Mouse (Mus musculus) gastrocnemius, postnatal 36 days (tissue): Measurements from ENCODE around the gene Prps1l3. TPM values are rescaled to one million over a fixed set of nuclear protein-coding genes. Genes with fewer than 3 reads are reported as not detected.
"Not testable (repeated sequence)": the region's sequence is repeated elsewhere in the genome, so short reads cannot be mapped to it uniquely, and the experiment has no call there.

ENCODE experiments used
- DNase-seq, 2 experiments: peaks; one replicate each; pipeline ENCODE4 v3.0.0; 2022
- intact Hi-C: fragments of 180-260 bp; cut with DNase I; formaldehyde crosslinking; loops from one replicate; pipeline ENCODE4 v1.15.1; 2025
- long read RNA-seq, 2 experiments: library from polyadenylated mRNA; stranded (forward); transcript quantifications; one replicate each; pipeline ENCODE4 v2.0.0; 2021
- total RNA-seq, 2 experiments: library from RNA; stranded (reverse); gene quantifications; 2 replicates each; pipeline ENCODE4 v1.2.3; 2021

Prps1l3 gene
- 10 to 100 TPM; 18.6 to 22.6 TPM for total RNA-seq
- long read RNA-seq, experiment 1, transcript Prps1l3-201 (2 exons, 1,720 nt): major isoform, 9 of 10 reads
- long read RNA-seq, experiment 1, partial matches to known transcripts: 0 of 10 reads
- long read RNA-seq, experiment 1, other reads (novel, unspliced or antisense): 1 of 10 reads
- long read RNA-seq, experiment 2, transcript Prps1l3-201 (2 exons, 1,720 nt): major isoform, 14 of 17 reads
- long read RNA-seq, experiment 2, partial matches to known transcripts: 0 of 17 reads
- long read RNA-seq, experiment 2, other reads (novel, unspliced or antisense): 3 of 17 reads

DNA sequence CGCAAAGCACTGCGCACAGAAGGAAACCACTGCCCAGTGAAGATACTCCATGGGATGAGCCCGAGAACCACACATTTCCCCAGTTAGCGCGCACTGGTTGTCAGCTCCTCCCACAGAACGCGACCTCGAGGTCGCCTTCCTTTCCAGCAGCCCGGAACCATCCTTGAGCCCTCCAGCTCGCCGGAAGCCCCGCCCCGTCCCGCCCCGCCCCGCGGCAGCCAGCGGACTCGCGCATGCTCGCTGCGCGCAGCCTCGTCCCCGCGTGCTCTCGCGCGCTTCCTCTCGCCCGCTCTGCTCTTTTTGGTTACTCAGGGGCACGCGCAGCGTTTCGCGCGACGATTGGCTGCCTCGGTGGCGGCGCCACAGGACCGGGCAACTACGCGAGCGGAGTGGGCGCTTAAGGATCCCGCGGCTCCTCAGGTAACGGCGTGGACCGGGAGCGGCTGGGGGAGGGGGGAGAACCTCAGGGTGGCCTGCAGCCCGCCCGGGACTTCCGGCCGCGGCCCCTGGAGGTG is at the start of gene Prps1l3, which contains the start of gene Mipol1:
TSS of gene Prps1l3 (plus strand) at position 221 of the 515 bp plus-strand sequence.
TSS of gene Mipol1 (plus strand) at position 236 of the 515 bp plus-strand sequence.
- DNase-seq: peak; percentile 78 to 81
- intact Hi-C loops: no loop called here

- no peak for DNase-seq
- intact Hi-C loops: no loop called here
Measured at GRCm38 (mm10) chr12:57184401-57185147, 45.6 kb upstream of the Prps1l3 start.

DNA sequence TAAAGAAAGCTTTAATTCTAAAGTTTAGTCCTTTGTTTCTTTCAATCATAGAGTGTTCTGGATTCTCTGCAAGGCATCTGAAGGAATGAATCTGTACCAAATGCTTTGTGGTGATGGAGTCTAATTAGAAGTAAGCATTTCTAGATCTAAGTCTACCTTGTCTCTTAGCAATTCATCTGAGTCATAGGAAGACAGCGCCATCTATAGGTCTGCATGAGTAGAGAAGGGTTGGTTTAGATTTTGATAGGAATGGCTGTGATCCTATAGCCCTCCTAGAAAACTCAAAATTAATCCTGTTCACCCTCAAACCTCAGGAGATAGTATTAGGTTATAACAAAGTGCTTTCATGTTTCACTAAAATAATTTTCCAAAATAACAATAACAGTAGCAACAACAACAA is 44.7 kb upstream of the Prps1l3 start:
- intact Hi-C loops: no loop called here
- DNase-seq: no peak

- intact Hi-C loops: no loop called here
- no peak for DNase-seq
Measured at GRCm38 (mm10) chr12:57186126-57186525, 44.1 kb upstream of the Prps1l3 start.

DNA sequence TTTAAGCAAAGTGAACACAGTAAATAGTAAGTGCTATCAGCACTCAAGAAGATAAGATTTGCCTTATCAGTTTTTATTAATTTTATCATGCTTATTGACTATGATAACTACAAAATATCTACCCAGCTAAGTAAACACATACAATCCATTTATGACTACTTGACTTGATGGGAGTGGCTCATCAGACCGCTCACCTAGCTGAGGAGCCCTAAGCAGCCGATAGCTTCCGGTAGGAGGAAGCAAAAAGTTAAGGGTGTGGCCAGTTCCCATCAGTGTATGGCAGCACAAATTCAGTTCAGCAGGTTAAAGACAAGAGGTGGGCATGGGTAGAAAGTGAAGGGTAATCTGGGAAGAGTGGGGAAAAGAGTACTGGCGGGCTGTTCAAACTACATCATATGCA is 43.2 kb upstream of the Prps1l3 start:
- no peak for DNase-seq
- intact Hi-C loops: no loop called here

DNA sequence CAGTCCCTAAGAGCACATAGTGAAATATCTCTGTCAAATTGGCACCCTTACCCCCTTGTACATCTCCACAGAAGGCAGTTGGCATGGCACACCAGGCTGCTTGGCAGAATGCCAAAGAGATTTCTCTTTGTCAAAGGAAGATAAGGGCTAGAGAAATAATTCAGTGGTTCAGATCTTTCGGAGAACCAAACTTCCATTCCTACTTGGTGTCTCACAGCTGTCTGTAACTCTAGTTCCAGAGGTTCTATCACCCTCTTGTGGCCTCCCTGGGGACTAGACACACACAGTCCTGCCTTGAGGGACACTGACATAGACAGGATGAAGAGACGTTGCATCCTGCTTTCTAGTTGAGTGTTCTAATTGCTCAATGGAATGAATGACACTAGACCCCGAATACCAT is 35.6 kb upstream of the Prps1l3 start:
- DNase-seq: no peak
- intact Hi-C loops: no loop called here

- DNase-seq: no peak
- intact Hi-C loops: no loop called here
Measured at GRCm38 (mm10) chr12:57196286-57196607, 34.0 kb upstream of the Prps1l3 start.

DNA sequence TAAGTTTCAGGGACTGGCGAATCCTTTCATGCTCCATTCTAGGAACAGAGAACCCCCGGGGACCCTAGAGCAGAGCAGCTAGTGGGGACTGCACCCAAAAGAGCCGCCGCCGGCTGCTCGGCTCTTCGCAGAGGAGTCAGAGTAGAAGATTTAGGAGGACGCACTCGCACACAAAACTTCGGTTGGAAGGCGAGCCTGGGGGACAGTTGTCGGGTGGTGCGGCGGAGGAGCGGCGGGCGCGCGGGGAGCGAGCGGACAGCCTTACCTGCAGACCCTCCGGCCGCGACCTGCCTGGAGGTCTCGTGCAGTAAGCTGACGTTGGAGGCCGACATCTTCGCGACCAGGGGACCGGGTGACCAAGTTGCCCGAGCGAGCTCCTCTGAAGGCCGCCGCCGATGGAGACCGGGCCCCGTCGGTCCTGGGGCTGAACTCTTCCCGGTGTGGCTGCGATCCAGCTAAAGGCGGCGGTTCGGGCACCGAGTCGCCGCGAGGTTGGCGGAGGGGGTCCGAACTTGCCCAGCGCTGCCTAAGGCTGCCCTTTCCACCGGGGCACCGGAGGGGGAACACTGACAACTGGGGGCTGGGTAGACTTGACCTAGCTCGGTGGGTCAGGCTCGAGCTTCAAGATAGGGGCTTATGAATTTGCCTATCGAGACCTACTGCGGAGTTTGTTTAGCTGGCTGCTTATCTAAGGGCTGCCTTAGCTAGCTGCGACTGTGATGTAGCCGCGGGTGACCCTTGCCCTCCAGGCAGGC is 33.4 kb upstream of the Prps1l3 start:
- peak; percentile 11 to 34 for DNase-seq
- intact Hi-C loops: no loop called here

DNA sequence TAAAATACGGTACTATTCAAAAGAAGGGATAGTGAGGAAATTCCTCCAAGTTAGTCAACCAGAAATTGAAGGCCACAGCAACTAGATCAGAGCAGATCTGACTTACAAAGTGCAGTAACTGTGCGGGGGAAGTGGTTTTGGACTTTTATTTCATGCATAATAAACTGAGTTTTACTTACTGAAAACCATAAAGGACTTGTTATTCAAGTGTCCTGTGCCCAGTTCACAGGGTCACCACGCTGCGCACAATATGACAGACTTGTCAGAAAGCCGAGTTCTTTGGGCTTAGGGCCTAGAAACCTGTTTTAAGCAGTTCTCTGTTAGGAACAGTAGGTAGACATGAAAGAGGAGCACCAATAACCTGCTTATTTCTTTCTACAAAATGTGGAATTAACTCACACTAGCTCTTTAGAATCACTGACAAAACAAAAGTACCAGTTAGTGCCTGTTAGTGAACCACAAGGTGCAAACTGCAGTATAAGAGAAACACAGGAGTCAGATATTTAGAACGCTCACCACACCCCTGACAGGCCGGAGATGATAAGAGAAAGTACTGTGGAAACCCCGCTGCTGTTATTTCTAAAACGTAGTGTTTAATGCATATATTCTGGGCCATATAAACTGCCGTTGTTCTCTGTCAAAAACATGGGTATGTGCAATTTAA is 32.7 kb upstream of the Prps1l3 start, which contains the start of gene Slc25a21:
TSS of gene Slc25a21 (minus strand) at position 110 of the 664 bp plus-strand sequence.
- no peak for DNase-seq
- intact Hi-C loops: no loop called here

DNA sequence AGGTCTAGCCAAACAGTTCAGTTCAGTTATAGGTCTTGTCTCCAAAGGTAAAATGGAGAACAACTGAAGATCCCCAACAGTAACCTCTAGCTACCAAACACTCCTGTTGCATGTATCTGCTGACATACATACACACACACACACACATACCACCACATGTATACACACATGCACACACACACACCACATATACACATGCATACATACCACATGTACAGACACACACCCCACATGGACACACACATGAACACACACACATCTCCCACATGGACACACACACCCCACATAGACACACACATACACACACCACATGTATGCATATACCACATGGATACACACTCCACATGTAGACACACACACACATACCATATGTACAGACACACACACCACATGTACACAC is 31.9 kb upstream of the Prps1l3 start:
- DNase-seq: no peak

GRCm38 (mm10) chr12:57199427-57199826 is 30.8 kb upstream of the Prps1l3 start:
- intact Hi-C loops: no loop called here
- DNase-seq: no peak

More for the DNA sequence above, 31.9 kb upstream of the Prps1l3 start:
- intact Hi-C loops: no loop called here

DNA sequence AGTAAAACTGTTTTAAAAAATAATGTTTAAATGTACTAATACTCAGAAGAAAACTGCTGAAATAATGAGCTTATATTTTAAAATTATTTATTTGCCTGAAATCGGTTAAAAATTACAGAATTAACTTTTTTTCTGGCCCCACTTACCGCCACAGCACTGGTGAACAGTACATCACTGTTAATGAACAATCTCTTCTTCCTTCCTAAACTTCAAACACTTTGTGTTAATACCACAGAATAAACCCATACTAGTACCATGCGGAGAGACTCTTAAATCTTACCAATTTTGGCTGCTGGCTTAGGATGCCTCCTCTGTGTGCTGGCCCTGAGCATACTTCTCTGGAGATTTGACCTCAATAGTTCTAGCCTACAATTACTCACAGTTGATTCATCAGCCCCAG is 28.3 kb upstream of the Prps1l3 start:
- no peak for DNase-seq
- intact Hi-C loops: no loop called here

- DNase-seq: no peak
- intact Hi-C loops: no loop called here
Measured at GRCm38 (mm10) chr12:57204276-57204851, 25.8 kb upstream of the Prps1l3 start.

GRCm38 (mm10) chr12:57211353-57212311 is 18.6 kb upstream of the Prps1l3 start:
- peak; percentile 28 to 29 for DNase-seq
- intact Hi-C loops: no loop called here

DNA sequence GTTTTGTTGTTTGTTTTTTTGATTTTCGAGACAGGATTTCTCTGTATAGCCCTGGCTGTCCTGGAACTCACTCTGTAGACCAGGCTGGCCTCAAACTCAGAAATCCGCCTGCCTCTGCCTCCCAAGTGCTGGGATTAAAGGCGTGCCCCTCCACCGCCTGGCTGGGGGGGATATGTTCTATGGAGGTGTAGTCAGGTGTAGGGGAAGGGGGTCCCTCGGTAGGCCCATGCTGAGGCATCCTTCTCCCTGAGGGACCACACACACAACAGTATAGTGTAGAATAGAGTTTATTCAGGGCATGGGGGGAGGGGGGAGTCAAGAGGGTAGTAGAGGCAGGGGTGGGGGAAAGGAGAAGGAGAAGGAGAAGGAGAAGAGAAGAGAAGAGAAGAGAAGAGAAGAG is 17.7 kb upstream of the Prps1l3 start:
- intact Hi-C loops, DNase-seq: not testable (repeated sequence)

GRCm38 (mm10) chr12:57226411-57226810 is 3.8 kb upstream of the Prps1l3 start:
- no peak for DNase-seq
- intact Hi-C loops: no loop called here

DNA sequence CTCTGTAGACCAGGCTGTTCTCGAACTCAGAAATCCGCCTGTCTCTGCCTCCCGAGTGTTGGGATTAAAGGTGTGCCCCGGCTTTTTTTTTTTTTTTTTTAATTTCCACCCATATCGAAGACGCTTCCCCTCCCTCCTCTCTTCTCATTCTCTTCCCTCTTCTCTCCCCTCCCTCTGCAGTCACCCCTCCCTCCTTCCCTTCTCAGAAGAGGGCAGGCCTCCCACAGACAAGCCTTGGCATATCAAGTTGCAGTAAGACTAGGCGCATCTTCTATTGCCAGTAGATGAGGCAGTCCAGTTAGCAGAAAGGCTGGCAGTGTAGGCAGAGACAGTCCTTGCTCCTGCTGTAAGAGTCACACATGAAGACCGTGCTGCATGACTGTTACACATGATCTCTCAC is 2.4 kb upstream of the Prps1l3 start:
- no peak for DNase-seq
- intact Hi-C loops: no loop called here

GRCm38 (mm10) chr12:57229703-57230102 is 509 bp upstream of the Prps1l3 start:
- no peak for DNase-seq
- intact Hi-C loops: no loop called here
